Mouse (Mus musculus) spleen, postnatal 4 days (tissue): ENCODE measurements around the gene Slc2a10.

Experiments
- DNase-seq, 2 experiments: peaks; one replicate each; pipeline ENCODE4 v3.0.0; 2022; ENCODE audit warnings: low spot score in 2 of 2

Slc2a10 gene

DNA sequence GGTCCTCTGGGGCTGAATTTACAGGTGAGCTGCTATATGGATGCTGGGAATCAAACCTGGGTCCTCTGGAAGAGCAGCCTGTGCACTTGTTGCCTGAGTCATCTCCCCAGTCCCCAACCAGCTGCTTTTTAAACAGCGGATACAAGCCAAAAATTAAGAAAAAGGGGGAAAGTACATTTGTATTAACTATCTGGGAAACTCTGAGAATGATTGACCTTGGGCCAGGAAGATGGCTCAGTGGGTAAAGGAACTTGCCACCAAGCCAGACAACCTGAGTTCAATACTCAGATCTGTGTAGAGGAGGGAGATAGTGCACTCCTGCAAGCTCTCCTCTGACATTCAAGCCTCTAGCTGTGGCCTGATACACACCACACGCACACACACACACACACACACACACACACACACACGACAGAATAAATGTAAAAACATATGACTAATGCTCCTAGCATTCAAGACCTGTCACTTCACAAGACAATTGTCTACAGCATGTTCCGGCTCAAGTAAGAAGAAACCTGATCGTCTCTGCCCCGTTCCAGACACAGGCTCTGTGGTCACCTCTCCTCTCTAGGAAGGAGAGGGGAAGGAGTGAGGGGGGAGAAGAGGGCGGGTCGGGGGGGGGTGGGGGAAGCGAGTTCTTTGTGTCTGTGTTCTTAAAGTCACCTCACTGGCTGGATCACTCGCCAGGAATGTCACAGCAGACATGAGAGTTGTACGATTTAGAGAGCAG is 56.1 kb downstream of the Slc2a10 start:
- no peak for DNase-seq

DNA sequence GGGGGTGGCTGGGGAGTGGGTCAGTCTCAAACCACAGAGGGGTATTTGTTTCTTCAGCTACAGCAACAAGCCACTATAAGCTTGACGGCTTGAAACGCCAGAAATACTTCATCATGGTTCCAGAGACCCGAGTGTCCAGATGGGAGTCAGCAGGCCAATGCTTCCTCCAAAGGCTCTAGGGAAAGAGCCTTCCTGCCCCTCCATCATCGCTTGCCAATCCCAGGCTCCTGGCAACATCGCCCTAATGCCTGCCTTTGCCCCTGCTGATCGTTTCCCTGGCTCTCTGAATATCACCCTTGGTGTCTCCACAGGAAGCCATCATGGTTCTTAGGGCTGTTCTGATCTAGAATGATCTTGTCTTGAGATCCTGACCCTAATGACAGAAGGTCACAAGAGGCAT is 58.3 kb downstream of the Slc2a10 start:
- no peak for DNase-seq

DNA sequence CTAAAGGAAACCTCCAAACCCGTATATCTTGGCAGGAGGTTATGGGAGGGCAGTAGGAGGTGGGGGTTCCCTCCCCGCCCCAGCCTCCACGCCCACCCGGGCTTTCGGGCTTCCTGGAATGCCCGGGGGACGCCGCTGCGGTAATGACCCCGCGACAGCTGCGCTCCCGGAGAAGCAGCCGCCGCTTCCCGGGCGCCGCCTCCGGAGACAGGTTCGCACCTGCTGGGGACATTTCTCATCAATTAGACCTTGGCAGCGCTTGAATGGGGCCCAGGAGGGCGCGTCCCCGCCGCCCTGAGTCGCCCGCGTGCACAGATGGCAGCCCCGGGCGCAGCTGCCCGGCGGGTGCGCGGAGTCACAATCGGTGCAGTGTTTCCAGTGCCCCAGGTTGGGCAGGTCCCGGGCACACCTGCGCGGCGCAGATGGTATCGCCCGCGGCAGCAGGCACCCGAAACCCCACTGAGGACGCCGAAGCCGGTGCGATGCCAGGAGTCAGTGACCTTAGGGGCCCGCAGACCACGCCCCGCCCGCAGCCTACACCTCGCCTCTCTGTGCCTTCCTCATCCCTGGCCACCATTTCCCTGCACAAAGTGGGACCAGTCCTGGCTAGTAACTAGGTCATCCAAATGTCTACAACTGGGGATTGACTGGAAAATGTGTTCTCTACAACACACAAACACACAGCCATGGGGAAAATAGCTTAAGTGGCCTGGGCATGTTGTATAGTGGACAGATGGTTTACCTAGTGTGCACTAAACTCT is 59.9 kb downstream of the Slc2a10 start:
- DNase-seq: peak in 1 of 2 experiments; percentile 57

DNA sequence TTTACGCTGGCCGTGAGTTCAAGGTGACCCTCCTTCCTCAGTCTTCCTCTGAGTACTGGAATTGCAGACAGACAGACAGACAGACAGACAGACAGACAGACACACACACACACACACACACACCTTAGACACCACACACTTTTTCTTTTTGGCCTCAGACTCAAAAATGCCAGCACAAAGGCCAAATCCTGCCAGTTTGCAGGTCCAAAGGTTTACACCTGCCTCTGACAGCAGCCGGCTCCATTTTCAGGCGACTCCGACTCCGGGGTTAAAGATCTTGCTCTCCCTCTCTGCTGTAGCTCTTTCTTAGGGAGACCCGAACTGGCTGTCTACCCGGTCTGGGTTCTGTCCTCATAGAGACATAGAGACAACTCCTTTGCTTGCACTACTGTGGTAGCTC is 60.5 kb downstream of the Slc2a10 start:
- DNase-seq: no peak

DNA sequence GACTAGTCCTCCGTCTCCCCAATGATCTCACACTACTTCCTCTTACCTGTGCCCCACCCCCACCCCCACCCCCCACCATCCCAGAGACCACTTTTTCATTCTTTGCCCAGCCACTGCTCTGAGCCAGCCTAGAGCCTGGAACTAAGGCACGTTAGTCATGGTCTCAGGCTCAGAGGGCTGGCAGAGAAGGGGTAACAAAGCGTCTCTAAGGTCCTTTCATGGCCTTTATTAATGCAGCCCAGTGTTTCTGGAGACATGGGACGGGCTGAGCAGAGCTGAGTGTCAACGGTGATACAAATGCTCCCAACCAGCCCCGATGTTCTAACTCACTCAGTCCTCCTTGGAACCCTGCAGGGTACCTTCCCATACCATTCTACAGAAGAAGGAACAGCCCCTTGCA is 61.0 kb downstream of the Slc2a10 start:
- no peak for DNase-seq

DNA sequence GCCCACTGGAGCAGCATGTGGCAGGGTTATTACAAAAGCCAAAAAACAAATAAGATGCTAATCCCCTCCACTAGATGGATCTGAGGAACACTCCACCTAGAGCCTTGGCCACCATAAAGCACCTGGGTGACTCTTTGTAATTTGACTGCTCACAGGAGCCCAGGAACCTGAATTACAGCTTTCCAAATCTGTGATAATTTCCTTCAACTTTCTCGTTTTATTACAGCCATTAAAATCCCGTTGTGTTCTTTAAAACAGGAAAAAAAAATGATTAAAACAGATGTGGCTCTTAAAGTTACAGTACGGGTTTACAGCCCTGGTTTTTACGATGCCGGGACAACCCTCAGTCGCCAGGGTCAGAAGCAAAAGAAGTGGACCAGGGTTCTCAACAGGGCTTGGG is 63.3 kb downstream of the Slc2a10 start:
- no peak for DNase-seq

DNA sequence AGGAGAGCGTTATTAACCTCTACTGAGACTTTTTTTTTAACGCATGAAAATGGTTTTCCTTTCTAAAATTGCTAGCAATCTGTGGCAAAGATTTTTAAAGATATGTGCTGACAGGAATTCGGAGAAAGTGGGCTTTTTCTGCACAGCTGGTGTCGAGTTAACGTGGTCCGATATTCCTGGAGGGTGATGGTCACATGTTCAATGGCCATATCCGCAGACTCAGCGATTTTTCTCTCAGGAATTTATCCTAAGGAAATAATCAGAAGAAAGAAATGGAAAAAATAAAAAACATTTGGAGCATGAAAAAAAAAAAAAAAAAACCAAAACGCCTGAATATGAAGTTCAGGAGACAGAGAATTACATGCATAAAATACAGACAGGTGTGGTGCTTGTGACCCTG is 64.2 kb downstream of the Slc2a10 start:
- no peak for DNase-seq

DNA sequence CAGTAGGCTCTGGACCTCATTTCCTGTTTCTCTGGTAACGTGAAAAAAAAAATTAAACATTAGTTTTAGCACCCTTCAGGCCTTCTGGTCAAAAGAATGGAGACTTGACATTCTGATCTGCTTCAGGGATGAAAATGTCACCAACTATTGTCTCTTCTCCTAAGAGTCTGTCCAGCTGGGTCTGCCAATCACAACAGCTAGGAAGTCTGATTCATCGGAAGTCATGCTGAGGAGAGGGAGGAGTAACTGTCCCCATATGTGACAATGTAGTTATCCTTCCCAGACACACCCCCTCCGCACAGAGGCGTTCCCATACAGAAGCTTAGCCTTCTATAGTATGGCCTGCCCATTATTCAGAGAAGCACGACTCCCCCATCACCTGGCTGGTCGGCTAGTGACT is 65.3 kb downstream of the Slc2a10 start:
- no peak for DNase-seq
